Mouse (Mus musculus) hindbrain, embryonic 12.5 days (tissue): ENCODE data around the gene Fcgrt. TPM values are rescaled to one million over a fixed set of nuclear protein-coding genes. Genes with fewer than 3 reads are reported as not detected.

ENCODE experiments used
- ATAC-seq: fragments of 200-750 bp; cut with Nextera tagmentation; 2 replicates; pipeline ENCODE4 v1.8.0; 2017; ENCODE audit warnings: moderate TSS enrichment; ENCODE audit not compliant: low FRiP score
- H3K27ac ChIP-seq: fragments of 300-500 bp; sonication (generic); 2 replicates; pipeline ENCODE4 v1.5.1; 2016; ENCODE audit warnings: mild to moderate bottlenecking
- H3K27me3 ChIP-seq: fragments of 300-500 bp; sonication (generic); 2 replicates; pipeline ENCODE4 v1.6.1; 2016; ENCODE audit warnings: mild to moderate bottlenecking
- H3K36me3 ChIP-seq: fragments of 300-500 bp; sonication (generic); 2 replicates; pipeline ENCODE4 v1.6.1; 2016; ENCODE audit warnings: mild to moderate bottlenecking
- H3K4me1 ChIP-seq: fragments of 300-500 bp; sonication (generic); 2 replicates; pipeline ENCODE4 v1.6.1; 2016
- H3K4me2 ChIP-seq: fragments of 300-500 bp; sonication (generic); replicated peaks from 2 replicates; pipeline ENCODE4 v1.6.1; 2016; ENCODE audit warnings: mild to moderate bottlenecking
- H3K4me3 ChIP-seq: fragments of 300-500 bp; sonication (generic); 2 replicates; pipeline ENCODE4 v1.5.1; 2016; ENCODE audit warnings: mild to moderate bottlenecking
- H3K9ac ChIP-seq: fragments of 300-500 bp; sonication (generic); 2 replicates; pipeline ENCODE4 v1.6.1; 2016; ENCODE audit warnings: mild to moderate bottlenecking, moderate library complexity
- H3K9me3 ChIP-seq: fragments of 300-500 bp; sonication (generic); replicated peaks from 2 replicates; pipeline ENCODE4 v1.6.1; 2016; ENCODE audit warnings: mild to moderate bottlenecking
- WGBS: fragments of 180-500 bp; shearing (Covaris S2); methylation state at CpG from one replicate; pipeline ENCODE4 v1.1.7; 2016; 5-methylcytosine and 5-hydroxymethylcytosine counted together
- polyA plus RNA-seq: library from polyadenylated mRNA; unstranded; fragments of >200 nt; fragmentation: Nextera tagmentation; extraction: Ambion mirVana; gene quantifications from 2 replicates; pipeline ENCODE4 v1.2.1, GENCODE M21; 2016

The Fcgrt gene
- polyA plus RNA-seq, 1 experiment from 2014 or later, result 20.2 TPM

GRCm38 (mm10) chr7:45139904-45140723 is 36.5 kb upstream of the Fcgrt start:
- peaks cover 34% of the 10 kb centered on the region for H3K36me3 ChIP-seq
- no peak for ATAC-seq
- no peak overlapping the region for H3K9ac ChIP-seq
- no peak overlapping the region for H3K4me2 ChIP-seq
- no peak overlapping the region for H3K4me3 ChIP-seq
- peaks cover 13% of the 10 kb centered on the region for H3K4me1 ChIP-seq
- H3K9me3 ChIP-seq, result no peaks in the 10 kb centered on the region
- no peak overlapping the region for H3K27ac ChIP-seq
- 84% methylated on average over 8 of the region's 8 CpGs for WGBS
- H3K27me3 ChIP-seq, result peaks cover 22% of the 10 kb centered on the region

GRCm38 (mm10) chr7:45138403-45138802 is 34.8 kb upstream of the Fcgrt start:
- H3K4me2 ChIP-seq, result no peak overlapping the region
- H3K4me1 ChIP-seq, result peaks cover 13% of the 10 kb centered on the region
- H3K9me3 ChIP-seq, result no peaks in the 10 kb centered on the region
- no peak for ATAC-seq
- no peak overlapping the region for H3K27ac ChIP-seq
- 73% methylated on average over 1 of the region's 1 CpGs for WGBS
- peaks cover 16% of the 10 kb centered on the region; the same call in 1 of the 2 replicates for H3K36me3 ChIP-seq
- H3K9ac ChIP-seq, result no peak overlapping the region
- no peak overlapping the region for H3K4me3 ChIP-seq
- H3K27me3 ChIP-seq, result peaks cover 26% of the 10 kb centered on the region

DNA sequence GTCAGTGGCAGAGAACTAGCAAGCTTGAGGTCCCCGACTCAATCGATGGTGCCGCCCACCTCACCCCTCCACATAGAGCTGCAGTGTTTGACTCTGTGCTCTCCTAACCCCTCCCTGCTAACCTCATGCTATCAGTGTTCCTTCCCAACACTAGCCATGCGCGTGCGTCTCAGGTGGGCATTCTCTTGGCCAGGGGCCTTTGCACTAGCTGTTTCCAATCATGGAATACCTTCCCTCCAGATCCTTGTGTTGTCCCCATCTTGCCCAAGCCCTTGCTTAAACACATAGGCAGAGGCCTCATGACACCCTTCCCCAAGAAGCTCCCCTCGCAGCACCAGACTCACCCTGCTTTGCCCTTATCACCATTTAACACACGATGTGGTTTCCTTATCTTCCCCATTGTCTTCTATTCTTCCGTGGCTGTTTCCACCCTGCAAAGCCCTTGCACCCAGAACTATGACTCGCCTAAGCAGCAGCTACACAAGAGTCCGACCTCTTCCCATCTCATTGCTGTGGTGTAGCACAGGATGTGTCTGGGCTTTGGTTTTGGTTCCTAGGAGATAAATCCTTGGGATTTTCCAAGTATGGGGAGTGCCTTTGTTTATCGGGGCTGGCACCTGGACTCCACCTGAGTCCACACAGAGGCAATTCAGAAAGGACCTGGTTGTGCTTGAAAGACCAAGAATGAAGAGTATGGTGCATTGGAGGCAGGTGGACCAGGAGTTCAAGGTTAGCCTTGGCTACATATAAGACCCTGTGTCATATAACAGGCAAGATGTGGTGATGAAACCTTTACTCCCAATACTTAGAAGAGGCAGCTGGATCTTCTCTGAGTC is 33.7 kb upstream of the Fcgrt start:
- Histone ChIP-seq H3K9me3 (no peaks in the 10 kb centered on the region), H3K4me3 (no peak overlapping the region), H3K36me3 (peaks cover 6% of the 10 kb centered on the region; the same call in 1 of the 2 replicates), H3K9ac (no peak overlapping the region), H3K4me1 (peaks cover 13% of the 10 kb centered on the region), H3K27ac (0 out of 2 replicates have a peak overlapping the region, but pooled peaks have one; percentile 12), H3K4me2 (no peak overlapping the region), H3K27me3 (peaks cover 26% of the 10 kb centered on the region)
- no peak for ATAC-seq
- WGBS, result 86% methylated on average over 12 of the region's 12 CpGs

DNA sequence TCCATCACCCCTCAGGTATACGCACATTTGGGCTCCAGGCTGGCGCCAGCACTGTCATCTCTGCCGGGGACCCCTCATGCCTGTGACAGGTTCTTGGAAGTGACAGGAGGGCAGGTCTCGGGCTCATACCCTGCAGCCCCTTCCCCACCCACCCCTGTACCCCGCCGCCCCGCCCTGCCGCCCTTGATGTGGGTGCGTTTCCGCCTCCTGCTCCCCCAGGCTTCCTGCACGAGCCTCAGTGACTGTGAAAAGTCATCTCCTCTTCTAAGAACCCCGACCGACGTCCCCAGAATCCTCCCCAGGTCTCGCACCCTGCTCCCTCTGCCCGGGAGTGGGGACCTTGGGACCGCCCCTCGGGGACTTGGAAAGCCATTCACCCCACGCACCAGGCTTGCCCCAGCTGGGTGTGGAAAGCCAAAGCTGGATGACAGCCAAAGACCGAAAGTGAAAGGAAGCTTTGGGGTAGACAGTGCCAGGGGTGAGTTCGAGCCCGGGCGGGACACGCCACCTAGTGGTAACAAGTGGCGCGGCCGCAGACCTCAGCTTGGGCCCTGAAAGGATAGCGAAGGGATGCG is 32.4 kb upstream of the Fcgrt start, which contains the start of the genes Gm45713 and Flt3l:
Gene Gm45713 (minus strand): TSS at position 239 of the 575 bp plus-strand sequence.
Gene Flt3l (minus strand): TSS at position 440 of the 575 bp plus-strand sequence.
- H3K4me2 ChIP-seq, result peak within 1 kb of the TSS; percentile 71
- H3K9ac ChIP-seq, result peak within 1 kb of the TSS; percentile 62
- no peaks in the 10 kb centered on the region for H3K36me3 ChIP-seq
- H3K27ac ChIP-seq, result 0 out of 2 replicates have a peak within 1 kb of the TSS, but pooled peaks have one; percentile 12
- H3K4me1 ChIP-seq, result peaks cover 13% of the 10 kb centered on the region
- peak; percentile 74 for ATAC-seq
- H3K4me3 ChIP-seq, result peak within 1 kb of the TSS; percentile 43
- H3K27me3 ChIP-seq, result peaks cover 30% of the 10 kb centered on the region
- no peaks in the 10 kb centered on the region for H3K9me3 ChIP-seq
- WGBS, result 4% methylated on average over 29 of the region's 29 CpGs

GRCm38 (mm10) chr7:45135370-45135769 is 31.7 kb upstream of the Fcgrt start:
- 71% methylated on average over 3 of the region's 3 CpGs for WGBS
- Histone ChIP-seq H3K36me3 (no peaks in the 10 kb centered on the region), H3K4me2 (peak overlapping the region; percentile 71; the same call in 1 of the 2 replicates), H3K4me1 (peaks cover 13% of the 10 kb centered on the region), H3K9ac (no peak overlapping the region), H3K27ac (no peak overlapping the region), H3K9me3 (no peaks in the 10 kb centered on the region), H3K4me3 (peak overlapping the region; percentile 43; the same call in 1 of the 2 replicates), H3K27me3 (peaks cover 30% of the 10 kb centered on the region)
- no peak for ATAC-seq

- H3K9ac ChIP-seq, result no peak overlapping the region
- H3K27ac ChIP-seq, result no peak overlapping the region
- no peaks in the 10 kb centered on the region for H3K36me3 ChIP-seq
- H3K27me3 ChIP-seq, result peaks cover 30% of the 10 kb centered on the region
- no peaks in the 10 kb centered on the region for H3K9me3 ChIP-seq
- H3K4me1 ChIP-seq, result peaks cover 18% of the 10 kb centered on the region
- no peak overlapping the region for H3K4me3 ChIP-seq
- whole genome bisulfite sequencing, result 9% methylated on average over 12 of the region's 12 CpGs
- H3K4me2 ChIP-seq, result no peak overlapping the region
- ATAC-seq, result no peak
These were observed 30.9 kb upstream of the Fcgrt start for GRCm38 (mm10) chr7:45134544-45135026.

- ATAC-seq, result no peak
- no peak overlapping the region for H3K27ac ChIP-seq
- no peak overlapping the region for H3K4me3 ChIP-seq
- H3K36me3 ChIP-seq, result no peaks in the 10 kb centered on the region
- H3K9ac ChIP-seq, result no peak overlapping the region
- peaks cover 22% of the 10 kb centered on the region for H3K4me1 ChIP-seq
- no peak overlapping the region for H3K4me2 ChIP-seq
- WGBS, result 80% methylated on average over 8 of the region's 8 CpGs
- H3K27me3 ChIP-seq, result peaks cover 30% of the 10 kb centered on the region
- no peaks in the 10 kb centered on the region for H3K9me3 ChIP-seq
These were observed 30.0 kb upstream of the Fcgrt start for GRCm38 (mm10) chr7:45133446-45134159.

DNA sequence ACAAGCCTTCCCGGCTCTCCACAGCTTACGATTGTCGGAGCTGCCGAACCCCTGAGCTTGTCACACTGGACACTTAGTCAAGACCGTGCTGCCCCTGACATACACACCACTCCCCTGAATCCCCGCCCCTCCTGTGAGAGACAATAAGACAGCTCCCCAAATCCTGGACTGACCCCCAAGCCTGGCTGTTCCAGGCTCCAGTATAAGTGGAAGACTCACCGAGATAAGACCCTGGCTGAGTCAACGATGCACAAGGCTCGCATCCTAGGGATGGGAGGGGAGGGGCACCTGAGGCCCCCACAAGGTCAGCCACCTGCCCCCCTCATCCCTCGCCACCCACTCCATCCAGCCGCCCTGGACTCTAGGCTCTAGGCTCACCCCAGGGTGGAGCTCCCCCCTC is 28.2 kb upstream of the Fcgrt start:
- H3K9ac ChIP-seq, result no peak overlapping the region
- no peak for ATAC-seq
- WGBS, result 72% methylated on average over 11 of the region's 11 CpGs
- H3K4me2 ChIP-seq, result no peak overlapping the region
- H3K27ac ChIP-seq, result no peak overlapping the region
- peaks cover 6% of the 10 kb centered on the region for H3K36me3 ChIP-seq
- no peaks in the 10 kb centered on the region for H3K9me3 ChIP-seq
- H3K4me1 ChIP-seq, result peaks cover 32% of the 10 kb centered on the region
- no peak overlapping the region for H3K4me3 ChIP-seq
- H3K27me3 ChIP-seq, result peaks cover 22% of the 10 kb centered on the region

GRCm38 (mm10) chr7:45129776-45130512 is 26.3 kb upstream of the Fcgrt start:
- Histone ChIP-seq H3K9me3 (no peaks in the 10 kb centered on the region), H3K9ac (peak overlapping the region; percentile 69; the same call in 1 of the 2 replicates), H3K27me3 (peaks cover 7% of the 10 kb centered on the region; the same call in 1 of the 2 replicates), H3K4me3 (peak overlapping the region; percentile 87), H3K36me3 (peaks cover 25% of the 10 kb centered on the region), H3K4me2 (peak overlapping the region; percentile 60), H3K27ac (peak overlapping the region; percentile 92; the same call in 1 of the 2 replicates), H3K4me1 (peaks cover 30% of the 10 kb centered on the region)
- ATAC-seq, result no peak
- WGBS, result 54% methylated on average over 15 of the region's 15 CpGs

- peaks cover 34% of the 10 kb centered on the region for H3K4me1 ChIP-seq
These were observed 25.7 kb upstream of the Fcgrt start for GRCm38 (mm10) chr7:45129318-45129717.

More at GRCm38 (mm10) chr7:45129318-45129717, 25.7 kb upstream of the Fcgrt start:
- Histone ChIP-seq H3K4me3 (peak overlapping the region; percentile 87), H3K4me2 (peak overlapping the region; percentile 60), H3K9me3 (no peaks in the 10 kb centered on the region), H3K27me3 (peaks cover 4% of the 10 kb centered on the region; the same call in 1 of the 2 replicates), H3K9ac (peak overlapping the region; percentile 69), H3K27ac (peak overlapping the region; percentile 92), H3K36me3 (peaks cover 26% of the 10 kb centered on the region)
- ATAC-seq, result no peak
- under 1% methylated on average over 17 of the region's 17 CpGs for WGBS
